Mouse (Mus musculus) lung, postnatal 0 days (tissue): Measurements from ENCODE around the gene BC003965. TPM values are rescaled to one million over a fixed set of nuclear protein-coding genes. Genes with fewer than 3 reads are reported as not detected.

Experiments used
- ATAC-seq: fragments of 200-750 bp; cut with Nextera tagmentation; 2 replicates; pipeline ENCODE4 v1.8.0; 2017; ENCODE audit warnings: moderate library complexity
- DNase-seq: peaks from one replicate; pipeline ENCODE4 v3.0.0-alpha.2; 2016; ENCODE audit warnings: low spot score
- H3K27ac ChIP-seq: fragments of 300-500 bp; sonication (generic); 2 replicates; pipeline ENCODE4 v1.5.1; 2014; ENCODE audit warnings: antibody characterized with exemption, mild to moderate bottlenecking, low read length, mixed read lengths
- H3K27me3 ChIP-seq: fragments of 300-500 bp; sonication (generic); replicated peaks from 2 replicates; pipeline ENCODE4 v1.6.1; 2014; ENCODE audit warnings: low read length, mixed read lengths; ENCODE audit not compliant: insufficient read depth
- H3K36me3 ChIP-seq: fragments of 300-500 bp; sonication (generic); 2 replicates; pipeline ENCODE4 v1.6.1; 2014; ENCODE audit warnings: low read length, mixed read lengths; ENCODE audit not compliant: insufficient read depth
- H3K4me1 ChIP-seq: fragments of 300-500 bp; sonication (generic); 2 replicates; pipeline ENCODE4 v1.6.1; 2014; ENCODE audit warnings: antibody characterized with exemption, low read depth, low read length, mixed read lengths; ENCODE audit not compliant: insufficient read depth
- H3K4me2 ChIP-seq: fragments of 300-500 bp; sonication (generic); replicated peaks from 2 replicates; pipeline ENCODE4 v1.6.1; 2014; ENCODE audit warnings: low read depth, mild to moderate bottlenecking, low read length, moderate library complexity, mixed read lengths
- H3K4me3 ChIP-seq: fragments of 300-500 bp; sonication (generic); 2 replicates; pipeline ENCODE4 v1.5.1; 2014; ENCODE audit warnings: low read depth, low read length
- H3K9ac ChIP-seq: fragments of 300-500 bp; sonication (generic); replicated peaks from 2 replicates; pipeline ENCODE4 v1.6.1; 2014; ENCODE audit warnings: low read depth, mild to moderate bottlenecking
- H3K9me3 ChIP-seq: fragments of 300-500 bp; sonication (generic); 2 replicates; pipeline ENCODE4 v1.6.1; 2016; ENCODE audit warnings: low read length, mixed read lengths
- CTCF ChIP-seq: IDR thresholded peaks from 2 replicates; pipeline ENCODE4 v1.5.1; 2016; ENCODE audit warnings: antibody characterized with exemption, mild to moderate bottlenecking
- EP300 ChIP-seq: IDR thresholded peaks from 2 replicates; pipeline ENCODE4 v1.6.1; 2016; ENCODE audit warnings: antibody characterized with exemption, mild to moderate bottlenecking, control low read depth
- WGBS: fragments of 180-500 bp; shearing (Covaris S2); extraction: QIAGEN DNeasy Blood & Tissue Kit; methylation state at CpG from one replicate; pipeline ENCODE4 v1.1.7; 2014; 5-methylcytosine and 5-hydroxymethylcytosine counted together
- polyA plus RNA-seq: library from polyadenylated mRNA; unstranded; fragments of >200 nt; fragmentation: Nextera tagmentation; extraction: Ambion mirVana; gene quantifications from 2 replicates; pipeline ENCODE4 v1.2.1, GENCODE M21; 2015

The BC003965 gene
- polyA plus RNA-seq, 1 experiment from 2014 or later: 18.5 TPM

- peak overlapping the region; percentile 80 for H3K4me2 ChIP-seq
- no peaks in the 10 kb centered on the region for H3K27me3 ChIP-seq
- no peaks in the 10 kb centered on the region for H3K9me3 ChIP-seq
- ATAC-seq (no peak), DNase-seq (no peak)
- H3K4me1 ChIP-seq: peaks cover 15% of the 10 kb centered on the region
- H3K4me3 ChIP-seq: peak overlapping the region; percentile 96
- peak overlapping the region; percentile 92 for H3K9ac ChIP-seq
- peak overlapping the region; percentile 93 for H3K27ac ChIP-seq
- TF ChIP-seq CTCF (no peak), EP300 (no peak)
- no peaks in the 10 kb centered on the region; the same call in 1 of the 2 replicates for H3K36me3 ChIP-seq
- WGBS: 8% methylated on average over 11 of the region's 11 CpGs
Observed at GRCm38 (mm10) chr17:25187784-25188149, 3.4 kb downstream of the BC003965 start.

GRCm38 (mm10) chr17:25188150-25189031, 4.0 kb downstream of the BC003965 start, which contains the start of gene Unkl:
Gene Unkl, plus strand, starts transcription at chr17:25188397.
- Histone ChIP-seq H3K4me1 (peaks cover 15% of the 10 kb centered on the region), H3K27me3 (no peaks in the 10 kb centered on the region), H3K4me2 (peak within 1 kb of the TSS; percentile 80), H3K9ac (peak within 1 kb of the TSS; percentile 92), H3K4me3 (peak within 1 kb of the TSS; percentile 96), H3K9me3 (no peaks in the 10 kb centered on the region), H3K27ac (peak within 1 kb of the TSS; percentile 93), H3K36me3 (no peaks in the 10 kb centered on the region; the same call in 1 of the 2 replicates)
- no peak for TF ChIP-seq EP300
- TF ChIP-seq CTCF: no peak
- DNase-seq (peak; percentile 77), ATAC-seq (peak; percentile 62)
- WGBS: under 1% methylated on average over 76 of the region's 104 CpGs

GRCm38 (mm10) chr17:25189091-25189490, 4.7 kb downstream of the BC003965 start:
- ATAC-seq: no peak
- no peak for DNase-seq

GRCm38 (mm10) chr17:25202401-25202800, 18.0 kb downstream of the BC003965 start:
- TF ChIP-seq EP300 (no peak), CTCF (no peak)
- Histone ChIP-seq H3K4me3 (no peak overlapping the region), H3K9ac (no peak overlapping the region), H3K27me3 (no peaks in the 10 kb centered on the region), H3K27ac (no peak overlapping the region), H3K9me3 (no peaks in the 10 kb centered on the region), H3K4me2 (no peak overlapping the region), H3K36me3 (peaks cover 41% of the 10 kb centered on the region), H3K4me1 (no peaks in the 10 kb centered on the region)
- WGBS: 92% methylated on average over 4 of the region's 4 CpGs
- ATAC-seq (no peak), DNase-seq (no peak)

More at GRCm38 (mm10) chr17:25189091-25189490, 4.7 kb downstream of the BC003965 start:
- peak overlapping the region; percentile 92 for H3K9ac ChIP-seq
- 4% methylated on average over 15 of the region's 16 CpGs for WGBS
- H3K9me3 ChIP-seq: no peaks in the 10 kb centered on the region
- H3K4me2 ChIP-seq: peak overlapping the region; percentile 80
- peaks cover 15% of the 10 kb centered on the region for H3K4me1 ChIP-seq
- H3K27me3 ChIP-seq: no peaks in the 10 kb centered on the region
- peak overlapping the region; percentile 96 for H3K4me3 ChIP-seq
- no peaks in the 10 kb centered on the region; the same call in 1 of the 2 replicates for H3K36me3 ChIP-seq
- no peak overlapping the region for H3K27ac ChIP-seq
- TF ChIP-seq CTCF (no peak), EP300 (no peak)

GRCm38 (mm10) chr17:25210006-25210405, 25.7 kb downstream of the BC003965 start:
- no peaks in the 10 kb centered on the region for H3K27me3 ChIP-seq
- ATAC-seq (no peak), DNase-seq (no peak)
- 0 out of 2 replicates have a peak overlapping the region, but pooled peaks have one; percentile 3 for H3K27ac ChIP-seq
- no peak overlapping the region for H3K9ac ChIP-seq
- no peaks in the 10 kb centered on the region for H3K4me1 ChIP-seq
- TF ChIP-seq EP300: no peak
- no peak for TF ChIP-seq CTCF
- H3K36me3 ChIP-seq: peaks cover 70% of the 10 kb centered on the region
- no peak overlapping the region for H3K4me3 ChIP-seq
- H3K4me2 ChIP-seq: no peak overlapping the region
- H3K9me3 ChIP-seq: no peaks in the 10 kb centered on the region
- 81% methylated on average over 4 of the region's 4 CpGs for WGBS

- no peaks in the 10 kb centered on the region for H3K9me3 ChIP-seq
- peak; percentile 67 for ATAC-seq
- TF ChIP-seq EP300 (no peak), CTCF (no peak)
- H3K27ac ChIP-seq: 0 out of 2 replicates have a peak overlapping the region, but pooled peaks have one; percentile 8
- no peak overlapping the region for H3K4me3 ChIP-seq
- H3K9ac ChIP-seq: no peak overlapping the region
- WGBS: 75% methylated on average over 15 of the region's 15 CpGs
- H3K4me1 ChIP-seq: no peaks in the 10 kb centered on the region
- H3K4me2 ChIP-seq: no peak overlapping the region
- no peaks in the 10 kb centered on the region for H3K27me3 ChIP-seq
- peaks cover 69% of the 10 kb centered on the region for H3K36me3 ChIP-seq
- peak; percentile 22 for DNase-seq
Observed at GRCm38 (mm10) chr17:25210680-25211466, 26.5 kb downstream of the BC003965 start.
